Mouse (Mus musculus) left cerebral cortex, adult 9 months (tissue): ENCODE measurements at regions not wholly inside any gene's neighbourhood (a gene's known extent, or its start where the extent isn't known, plus 50 kb on each side); places are given as distances from the start of the nearest gene placed in this dataset.
"Not testable (repeated sequence)": the region's sequence is repeated elsewhere in the genome, so short reads cannot be mapped to it uniquely, and the experiment has no call there.

ENCODE experiments used
- DNase-seq, 2 experiments: peaks; one replicate each; pipeline ENCODE4 v3.0.0; 2022; ENCODE audit warnings: low spot score in 2 of 2

- peak; percentile 55 to 88 for DNase-seq
Observed at GRCm38 (mm10) chr4:79670203-79670891, 1163.6 kb upstream of the Tyrp1 start.

DNA sequence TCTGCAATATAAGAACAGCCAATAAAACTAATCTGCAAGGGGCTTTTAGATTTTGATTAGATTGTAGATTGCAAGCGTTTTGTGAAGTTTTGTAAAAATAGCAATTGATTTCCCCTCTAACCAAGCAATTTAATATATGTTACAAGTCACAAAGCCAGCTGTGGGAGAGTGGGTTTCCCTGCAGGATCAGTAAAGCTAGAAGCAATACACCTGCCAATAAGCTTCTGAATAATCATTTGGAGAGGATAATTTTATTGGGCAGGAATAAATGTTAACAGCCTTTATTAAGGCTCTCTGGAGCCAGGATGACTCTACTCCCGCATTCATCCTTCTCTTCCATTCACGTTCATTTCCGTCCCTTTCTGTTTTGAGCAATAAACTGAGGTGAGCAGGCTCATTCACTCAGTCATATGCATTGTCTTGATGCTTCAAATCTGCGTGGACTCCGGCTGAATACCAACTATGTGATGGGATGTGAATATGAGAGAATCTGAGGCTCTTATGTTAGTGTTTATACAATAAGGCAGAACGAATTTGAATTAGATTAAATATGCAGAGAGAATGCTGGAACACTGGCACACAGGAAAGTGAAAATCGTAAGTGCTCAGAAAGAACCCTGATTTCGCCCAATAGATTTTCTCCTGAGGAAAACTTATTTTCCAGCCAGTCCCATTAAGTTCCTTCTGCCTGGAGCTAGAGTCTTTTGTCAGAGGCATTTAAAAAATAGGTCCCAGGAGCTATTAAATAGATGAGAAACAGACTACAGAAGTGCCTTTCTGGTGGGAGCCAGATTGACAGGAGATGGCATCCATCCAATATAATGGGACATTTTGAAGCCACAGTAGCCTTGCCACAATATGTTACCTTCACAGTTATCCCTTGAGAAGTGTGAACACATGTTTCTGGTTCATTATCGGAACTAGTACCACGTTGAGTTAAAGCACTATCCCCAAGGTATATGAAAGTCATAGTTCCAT, 1138.8 kb upstream of the Tyrp1 start:
- no peak for DNase-seq

- not testable (repeated sequence) for DNase-seq
Observed at GRCm38 (mm10) chr4:79720915-79721314, 1113.0 kb upstream of the Tyrp1 start.

DNA sequence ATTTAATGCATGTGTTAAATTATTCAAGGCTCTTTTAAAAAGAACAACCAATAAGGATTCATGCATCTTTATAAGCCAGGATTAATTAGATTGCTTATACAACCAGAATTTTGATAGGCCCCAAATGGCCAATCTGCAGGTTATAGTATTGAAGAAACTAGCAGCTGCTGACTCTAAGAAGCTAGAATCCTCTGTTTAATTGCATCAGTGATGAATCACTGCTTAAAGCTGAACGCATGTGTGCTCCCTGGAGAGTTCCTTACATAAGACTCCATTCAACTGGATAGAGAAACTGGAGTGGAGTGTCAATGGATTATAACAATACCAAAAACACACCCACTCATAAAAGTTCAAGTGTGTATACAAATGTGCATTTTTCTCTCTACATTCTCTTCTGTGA, 1109.8 kb upstream of the Tyrp1 start:
- no peak for DNase-seq

- no peak for DNase-seq
Observed at GRCm38 (mm10) chr4:79740925-79741560, 1092.9 kb upstream of the Tyrp1 start.
